Mouse (Mus musculus) T-helper 17 cell (primary cell): ENCODE measurements around the gene Slc17a2.

Source experiments
- in situ Hi-C, 2 experiments: fragments of 300-600 bp; cut with MboI, MseI; formaldehyde crosslinking; loops; 1 replicate in 1 of 2; 2 replicates in 1 of 2; pipeline ENCODE4 v1.15.1; 2025; ENCODE audit warnings: high pct_unique_total_duplicates in 2 of 2

Gene Slc17a2

DNA sequence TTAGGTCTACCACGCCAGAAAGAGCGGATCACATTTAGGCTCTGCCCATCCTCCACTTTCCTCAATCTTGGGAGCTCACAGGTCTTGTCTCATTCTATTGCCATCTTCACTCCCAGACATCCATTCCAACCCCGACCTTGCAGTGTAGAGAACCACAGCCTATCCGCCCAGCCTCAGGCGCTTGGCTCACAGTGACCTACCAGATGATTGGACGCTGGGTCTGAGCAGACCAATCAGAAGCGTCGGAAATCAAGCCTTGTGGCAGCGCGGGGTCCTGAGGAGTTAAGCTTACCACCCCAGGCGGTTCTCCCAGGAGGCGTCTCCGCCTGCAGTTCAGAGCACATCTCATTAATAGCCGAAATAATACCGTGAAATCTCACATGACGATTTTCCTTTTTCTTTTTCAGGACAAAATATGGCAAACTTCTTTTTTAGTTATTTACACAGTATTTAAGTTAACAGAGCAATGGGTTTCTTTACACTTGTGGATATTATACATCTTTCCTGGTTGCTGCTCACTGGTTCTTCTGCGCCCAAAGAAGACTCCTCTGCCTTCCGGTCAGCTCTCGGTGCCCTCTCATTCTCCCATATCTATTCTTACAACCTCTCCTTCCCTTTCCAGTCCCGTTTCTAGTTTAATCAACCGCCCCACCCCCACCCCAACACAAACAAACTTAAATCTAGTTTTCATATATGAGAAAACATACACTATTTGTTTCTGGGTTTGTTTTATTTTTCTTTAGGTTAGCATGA, 34.1 kb upstream of the Slc17a2 start:
- in situ Hi-C loops = loop anchor here (25.0 kb wide), 1 partner anchor 1985 kb away; the partner anchor contains the start of genes Hist1h1b (in 2 of the 2), Hist1h2an (in 2 of the 2), Hist1h2bp (in 2 of the 2) and Hist1h3i (in 2 of the 2)

DNA sequence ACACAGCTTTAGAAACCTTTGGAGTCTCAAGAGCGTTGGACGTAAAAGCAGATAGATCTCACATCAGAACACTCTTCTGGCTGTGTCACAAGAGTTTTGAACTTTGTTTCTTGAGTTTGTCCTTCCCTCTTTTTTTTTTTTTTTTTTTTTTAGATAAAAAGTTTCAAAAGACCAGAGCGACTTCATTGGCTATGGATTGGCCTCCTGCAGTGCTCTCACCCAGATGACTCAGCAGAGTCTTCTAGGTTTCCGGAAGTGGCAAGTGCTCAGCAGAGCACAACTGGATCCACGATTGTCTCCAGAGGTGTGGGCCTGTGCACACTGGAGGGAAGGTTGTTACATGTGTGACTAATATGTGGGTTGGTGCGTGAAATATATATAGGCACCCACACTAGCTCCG, 28.5 kb upstream of the Slc17a2 start:
- in situ Hi-C loops = no loop called here

DNA sequence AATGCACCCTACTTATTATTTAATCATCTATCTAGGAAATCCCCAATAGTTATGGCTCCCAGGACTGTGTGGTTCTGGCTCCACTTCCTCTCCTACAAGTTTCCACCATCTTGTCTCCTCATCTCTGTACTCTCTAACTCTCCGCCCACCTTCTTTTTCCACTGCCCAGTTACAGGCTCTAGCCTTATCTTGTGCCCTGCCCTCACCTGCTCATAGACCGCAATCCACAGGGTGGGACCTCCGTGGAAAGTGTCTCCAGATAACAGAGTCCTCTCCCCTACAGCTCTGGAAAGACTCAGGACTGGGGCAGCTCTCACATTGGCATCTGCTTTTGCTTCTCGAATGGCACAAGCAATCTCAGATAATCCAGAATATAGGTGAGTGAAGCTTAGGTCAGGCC, 27.8 kb upstream of the Slc17a2 start:
- in situ Hi-C loops = no loop called here

DNA sequence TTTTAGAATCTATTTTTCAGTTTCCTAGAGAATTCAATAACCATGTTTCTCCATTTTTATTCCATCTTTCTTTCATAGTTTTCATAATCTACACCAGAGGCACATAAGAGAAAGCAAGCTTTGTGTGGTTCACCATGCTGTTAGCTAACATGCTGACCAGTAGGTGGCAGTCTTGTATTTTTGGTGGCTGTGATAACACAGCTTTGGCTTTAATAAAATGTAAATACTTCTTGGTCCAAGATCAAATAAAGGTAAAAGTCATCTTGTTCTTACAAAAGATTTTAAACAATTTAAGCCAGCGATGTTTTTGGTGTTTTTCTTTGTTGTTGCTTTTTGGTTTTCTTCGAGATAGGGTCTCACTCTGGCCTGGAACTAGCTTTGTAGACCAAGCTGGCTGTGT, 14.3 kb upstream of the Slc17a2 start:
- in situ Hi-C loops = loop anchor here in 1 of 2 experiments (10.0 kb wide), 1 partner anchor 502 kb away; no protein-coding TSS in a partner anchor

DNA sequence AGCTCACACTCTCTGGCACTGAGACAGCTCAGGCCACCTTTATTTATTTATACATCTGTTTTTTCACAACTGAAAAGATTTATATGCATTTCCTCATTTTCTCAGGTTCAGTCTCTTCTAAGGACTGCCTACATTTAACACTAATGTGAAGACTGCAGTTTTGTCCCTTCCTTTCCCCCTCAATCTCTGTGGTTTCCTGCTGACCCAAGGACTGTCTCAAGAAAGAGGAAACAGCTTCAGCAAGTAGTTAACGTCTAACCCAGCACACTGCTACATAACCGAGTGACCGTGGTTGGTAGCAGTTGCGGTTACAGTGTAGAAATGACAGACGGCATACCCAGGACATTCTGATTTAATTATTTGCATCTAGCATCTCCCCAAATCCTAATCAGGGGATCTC, 7.4 kb upstream of the Slc17a2 start:
- in situ Hi-C loops = loop anchor here in 1 of 2 experiments (10.0 kb wide), 1 partner anchor 495 kb away; no protein-coding TSS in a partner anchor

DNA sequence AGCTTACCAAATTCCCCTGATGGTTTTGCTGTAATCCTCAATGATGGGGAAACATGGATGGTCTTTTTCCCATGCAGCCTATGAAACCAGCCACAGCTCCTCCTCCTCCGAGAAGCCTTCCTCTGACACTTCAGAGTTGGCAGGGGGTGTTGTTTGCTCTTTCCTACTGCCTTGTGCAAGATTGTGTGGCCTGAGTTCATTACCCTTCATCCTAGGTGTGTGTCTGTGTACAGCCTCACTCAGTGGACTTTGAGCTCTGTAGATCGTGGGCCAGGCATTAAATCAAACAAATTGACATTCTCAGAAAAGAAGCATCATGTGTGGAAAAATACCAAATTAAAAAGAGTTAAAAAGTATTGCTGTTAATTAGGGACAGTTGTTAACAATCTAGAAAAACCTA, 2.3 kb upstream of the Slc17a2 start:
- in situ Hi-C loops = loop anchor here in 1 of 2 experiments (10.0 kb wide), 1 partner anchor 470 kb away; no protein-coding TSS in a partner anchor

DNA sequence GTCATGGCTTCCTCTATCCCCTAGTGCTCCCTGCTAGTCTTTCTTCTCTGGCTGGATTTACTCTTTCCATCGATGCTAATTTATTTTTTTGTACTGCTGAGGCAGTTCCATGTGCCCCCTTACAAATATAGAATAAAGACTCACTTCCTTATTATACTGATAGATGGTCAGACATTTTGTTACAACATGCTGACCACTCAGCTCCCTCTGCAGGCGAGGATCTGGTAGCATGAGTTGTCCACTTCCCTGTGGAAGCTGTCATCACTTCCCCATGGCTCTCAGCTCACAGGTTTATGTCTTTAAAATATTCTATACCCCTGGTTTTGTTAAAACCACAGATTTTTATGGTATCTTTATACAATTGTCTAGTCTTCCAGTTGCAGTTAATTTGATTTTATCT, 9.4 kb downstream of the Slc17a2 start:
- in situ Hi-C loops = no loop called here

DNA sequence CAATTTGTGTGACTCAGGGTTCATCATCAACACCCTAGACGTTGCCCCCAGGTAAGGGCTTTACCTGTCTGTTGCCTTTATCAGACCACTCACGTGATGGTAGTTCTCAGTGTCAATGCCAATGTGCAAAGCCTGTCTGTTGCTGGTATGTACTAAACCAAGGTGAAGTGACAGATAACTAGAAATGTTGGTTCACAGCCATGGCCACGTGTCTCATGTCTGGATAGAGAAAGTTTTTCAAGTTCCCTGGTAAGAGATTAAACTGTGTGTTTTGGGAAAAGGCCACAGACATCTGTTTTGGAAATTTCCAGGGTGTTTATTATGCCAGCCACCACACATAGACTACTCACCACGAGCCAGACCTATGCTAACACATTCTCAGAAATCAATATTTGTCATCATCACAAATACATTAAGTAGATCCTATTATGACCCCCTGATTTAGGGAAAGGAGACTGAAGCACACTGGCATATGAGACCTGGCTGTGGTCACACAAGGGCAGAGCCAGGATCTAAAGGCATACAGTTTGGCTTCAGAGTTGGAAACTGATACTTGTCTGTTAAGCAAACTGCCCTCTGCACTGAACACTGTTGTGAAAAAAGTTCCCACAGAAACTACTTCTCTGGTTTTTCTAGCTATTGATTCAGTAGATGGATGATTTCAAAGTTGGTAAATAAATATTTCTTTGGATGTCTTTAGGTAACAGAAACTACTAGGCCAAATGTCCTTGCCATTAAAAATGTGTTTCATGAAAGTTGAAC, 13.6 kb downstream of the Slc17a2 start:
- in situ Hi-C loops = no loop called here

DNA sequence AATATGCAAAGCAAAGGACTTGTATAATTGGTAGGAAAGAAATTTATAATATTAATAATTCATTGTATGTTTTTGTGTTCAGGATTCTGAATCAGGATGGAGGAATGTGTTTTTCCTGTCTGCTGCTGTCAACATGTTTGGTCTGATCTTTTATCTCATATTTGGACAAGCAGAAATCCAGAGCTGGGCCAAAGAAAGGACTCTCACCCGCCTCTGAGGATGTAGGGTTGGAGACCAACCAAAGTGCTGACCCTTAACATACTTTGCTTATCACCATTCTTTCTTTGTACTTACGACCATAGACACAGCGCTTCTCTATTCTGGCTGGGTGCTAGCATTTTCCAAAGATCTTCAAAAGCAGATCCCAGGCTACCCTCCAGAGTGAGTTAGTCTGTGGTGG, 15.4 kb downstream of the Slc17a2 start:
- in situ Hi-C loops = no loop called here

DNA sequence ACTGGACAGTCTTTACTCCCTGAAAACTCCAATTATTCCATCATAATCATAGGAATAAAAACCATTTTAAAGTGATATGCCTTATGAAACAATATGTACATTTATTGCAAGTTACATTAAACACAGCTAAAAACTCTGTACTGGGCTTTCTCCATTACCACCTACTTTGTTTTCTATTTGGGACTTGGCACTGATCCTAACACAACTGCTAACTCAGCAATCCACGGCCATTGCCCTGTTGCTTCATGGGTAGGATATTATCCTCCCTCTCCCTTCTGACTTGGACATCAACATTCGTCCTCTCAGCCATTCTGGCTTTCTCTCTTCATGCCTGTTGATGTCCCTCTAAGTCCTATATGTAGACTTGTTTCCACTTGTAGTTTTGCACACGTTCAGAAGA, 19.8 kb downstream of the Slc17a2 start:
- in situ Hi-C loops = no loop called here

DNA sequence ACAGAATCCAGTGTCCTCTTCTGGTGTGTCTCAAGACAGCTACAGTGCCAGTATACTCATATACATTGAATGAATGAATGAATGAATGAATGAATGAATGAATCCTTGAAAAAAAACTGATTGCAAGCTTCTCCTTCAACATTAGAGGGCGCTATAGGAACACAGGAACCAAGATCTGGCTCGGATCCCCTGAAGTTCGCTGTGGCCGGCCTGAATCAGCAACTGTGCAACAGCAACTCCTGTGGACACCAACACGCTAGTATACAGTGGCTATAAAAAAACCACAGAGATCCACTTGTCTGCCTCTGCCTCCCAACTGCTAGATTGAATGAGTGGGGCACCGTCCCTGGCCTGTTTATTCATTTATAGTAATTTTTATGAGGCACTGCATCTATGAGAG, 26.3 kb downstream of the Slc17a2 start:
- in situ Hi-C loops = no loop called here

DNA sequence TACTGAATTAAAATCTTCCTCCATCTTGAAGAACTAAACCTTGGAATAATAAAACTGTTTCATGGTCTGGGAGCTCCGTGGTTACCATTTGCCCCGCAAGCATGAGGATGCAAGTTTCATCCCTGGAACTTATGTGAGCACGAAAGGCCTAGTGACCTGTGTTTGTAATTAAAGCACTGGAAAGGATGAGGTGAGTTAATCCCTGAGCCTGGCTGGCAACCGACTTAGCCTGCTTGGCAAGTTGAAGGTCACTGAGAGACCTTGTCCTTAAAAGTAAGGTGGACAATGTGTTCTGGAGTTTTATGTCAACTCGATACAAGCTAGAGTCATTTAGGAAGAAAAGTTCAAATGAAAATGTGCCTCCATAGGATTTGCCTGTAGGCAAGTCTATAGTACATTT, 28.0 kb downstream of the Slc17a2 start:
- in situ Hi-C loops = no loop called here

DNA sequence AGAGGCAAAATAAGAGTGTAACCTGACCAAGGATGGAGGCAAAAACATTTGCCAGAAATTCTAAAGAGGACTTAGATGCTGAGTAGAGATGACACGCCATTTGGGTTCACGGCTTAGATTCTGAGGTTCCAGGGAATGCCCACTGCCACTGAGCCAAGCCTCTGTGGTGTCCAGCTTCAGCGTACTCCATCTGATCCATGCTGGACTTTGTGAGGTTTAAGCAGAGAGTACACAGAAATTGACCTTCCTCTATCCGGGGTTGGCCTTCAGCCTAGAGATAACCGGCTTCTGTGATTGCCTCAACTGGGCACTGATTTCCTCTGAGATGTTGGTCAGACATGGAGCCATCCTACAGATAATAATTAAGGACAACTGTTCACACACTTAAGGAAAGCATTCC, 29.8 kb downstream of the Slc17a2 start:
- in situ Hi-C loops = no loop called here

DNA sequence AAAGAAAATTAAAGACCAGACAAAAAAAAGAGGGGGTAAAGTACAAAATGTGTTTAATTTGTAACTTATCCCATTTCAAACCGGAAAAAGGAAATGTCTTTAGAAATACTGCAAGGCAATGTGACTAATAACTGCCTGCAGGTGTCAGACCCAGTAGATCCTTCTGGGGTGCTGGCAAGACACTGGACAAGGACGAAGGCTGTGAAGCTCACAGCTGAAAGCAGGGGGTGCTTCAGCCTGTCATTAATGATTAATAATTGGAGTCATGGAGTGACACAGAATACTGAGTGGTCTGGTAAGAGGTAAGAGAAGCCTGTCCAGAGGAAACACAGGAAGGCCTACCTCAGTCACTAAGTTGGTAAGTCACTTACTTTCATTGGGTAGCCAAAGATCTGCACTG, 32.5 kb downstream of the Slc17a2 start, which contains the start of gene Slc17a3:
Gene Slc17a3 (plus strand): TSS at position 127 of the 400 bp plus-strand sequence.
- in situ Hi-C loops = no loop called here

DNA sequence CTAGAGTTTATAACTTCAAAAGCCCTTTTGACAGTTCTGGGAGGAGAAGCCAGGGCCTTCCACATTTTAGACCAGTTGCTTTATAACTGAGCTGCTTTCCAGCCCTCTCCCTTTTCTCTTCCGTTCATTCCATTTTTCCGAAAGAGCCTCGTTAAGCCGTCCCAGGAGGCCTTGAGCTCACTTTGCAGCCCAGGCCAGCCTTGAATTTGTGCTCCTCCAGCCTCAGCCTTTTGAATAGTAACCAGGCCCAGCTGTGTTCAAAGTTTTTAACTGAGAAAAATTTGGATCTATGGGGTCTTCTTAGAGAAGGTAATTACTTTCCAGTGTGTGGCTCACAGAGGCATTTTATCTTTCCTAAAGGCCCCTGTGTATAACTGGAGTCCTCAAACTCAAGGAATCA, 39.1 kb downstream of the Slc17a2 start:
- in situ Hi-C loops = no loop called here

DNA sequence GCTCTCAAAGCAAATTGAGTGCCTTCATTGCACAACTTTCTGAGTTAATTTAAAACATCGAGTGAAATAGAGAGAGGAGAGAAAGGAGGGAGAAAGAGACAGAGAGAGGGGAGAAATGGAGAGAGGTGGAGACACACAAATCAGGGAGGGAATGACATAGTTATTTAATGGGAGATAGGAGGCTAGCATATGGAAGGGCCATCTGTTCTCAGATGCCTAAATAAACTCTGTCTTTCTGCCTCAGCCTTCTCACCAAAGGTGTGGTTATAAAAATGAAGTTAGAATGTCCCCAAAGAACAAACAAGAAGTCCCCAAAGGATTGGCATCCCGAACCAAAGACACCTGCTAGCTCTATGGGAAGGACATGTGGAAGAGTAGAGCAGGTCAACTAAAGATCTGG, 42.5 kb downstream of the Slc17a2 start:
- in situ Hi-C loops = no loop called here

DNA sequence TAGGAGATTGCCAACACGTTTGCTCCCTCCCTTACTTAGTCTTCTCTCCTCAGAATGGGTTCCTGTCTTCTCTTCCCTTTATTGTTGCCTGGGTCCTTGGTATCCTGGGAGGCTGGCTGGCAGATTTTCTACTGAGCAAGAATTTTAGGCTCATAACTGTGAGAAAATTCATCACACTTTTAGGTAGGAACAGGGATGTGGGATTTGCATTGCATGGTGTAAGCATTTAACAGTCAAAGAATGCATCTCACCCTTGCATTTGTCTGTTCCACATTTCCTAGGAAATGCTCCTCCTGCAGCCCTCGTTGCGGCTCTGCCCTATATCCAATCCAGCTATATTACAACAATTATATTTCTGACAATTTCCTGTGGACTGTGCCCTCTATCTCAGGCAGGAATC, 49.6 kb downstream of the Slc17a2 start:
- in situ Hi-C loops = no loop called here

DNA sequence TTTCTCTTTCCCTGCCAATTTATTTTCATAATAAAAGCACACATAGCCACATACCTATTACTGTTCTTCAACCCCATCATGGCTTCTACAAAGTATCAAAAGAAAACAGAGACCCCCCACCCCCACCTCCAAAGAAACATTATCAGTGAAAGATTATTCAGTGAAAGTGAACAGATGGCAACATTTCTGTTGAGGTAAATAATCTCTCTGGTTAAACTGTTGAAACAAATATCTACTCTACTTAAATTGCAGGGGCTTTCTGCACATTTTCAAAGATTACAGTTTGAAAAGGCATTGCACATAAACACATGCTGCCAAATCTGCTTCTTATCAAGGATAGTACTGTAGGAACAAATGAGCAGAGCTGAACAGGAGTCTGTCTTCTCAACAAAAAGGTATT, 55.0 kb downstream of the Slc17a2 start:
- in situ Hi-C loops = no loop called here

DNA sequence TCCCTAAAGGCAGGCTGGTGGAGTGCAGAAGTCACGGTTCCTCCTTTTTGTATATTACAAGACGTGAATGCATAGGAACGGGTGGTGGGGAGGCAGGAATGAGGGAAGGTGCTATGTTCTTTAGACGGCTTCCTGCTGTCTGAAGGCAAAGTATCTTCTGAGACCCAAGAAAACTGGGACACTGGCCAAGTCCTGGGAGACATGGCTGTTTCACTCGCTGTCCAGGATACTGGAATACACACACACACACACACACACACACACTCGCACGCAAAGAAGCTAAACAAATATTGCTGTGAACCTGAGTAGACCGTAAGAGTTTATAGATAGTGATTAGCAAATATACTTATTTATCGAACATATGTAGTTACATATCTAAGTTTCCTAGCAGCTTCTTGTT, 57.9 kb downstream of the Slc17a2 start:
- in situ Hi-C loops = no loop called here

DNA sequence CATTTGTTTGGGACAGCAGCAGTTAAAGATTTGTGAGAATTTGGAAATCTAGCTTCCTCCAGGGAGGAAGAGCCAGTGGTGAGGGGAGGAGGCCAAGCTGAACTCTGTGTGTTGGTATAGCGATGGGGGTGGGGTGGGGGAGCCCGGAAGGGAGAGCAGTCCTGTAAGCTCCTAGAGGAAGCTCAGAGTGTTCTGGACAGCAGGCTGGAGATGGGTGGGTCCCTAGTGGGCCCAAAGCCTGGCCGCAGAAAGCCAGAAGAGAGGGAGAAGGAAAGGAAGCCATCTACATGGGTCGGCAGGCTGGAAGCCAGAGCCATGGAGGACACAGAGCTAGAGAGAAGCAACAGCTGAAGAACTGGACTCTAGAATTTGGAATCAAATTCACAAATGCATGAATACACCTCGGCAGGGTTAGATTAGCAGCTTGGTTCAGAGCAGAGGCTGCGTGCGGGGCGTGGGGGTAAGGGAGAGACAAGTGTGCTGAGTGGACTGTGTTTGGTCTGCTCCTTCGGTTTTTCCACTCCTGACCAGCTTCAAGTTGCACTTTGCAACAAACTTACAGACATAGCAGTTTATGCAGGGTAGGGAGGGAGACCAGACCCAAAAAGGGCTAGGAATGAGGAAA, 59.4 kb downstream of the Slc17a2 start:
- in situ Hi-C loops = no loop called here

DNA sequence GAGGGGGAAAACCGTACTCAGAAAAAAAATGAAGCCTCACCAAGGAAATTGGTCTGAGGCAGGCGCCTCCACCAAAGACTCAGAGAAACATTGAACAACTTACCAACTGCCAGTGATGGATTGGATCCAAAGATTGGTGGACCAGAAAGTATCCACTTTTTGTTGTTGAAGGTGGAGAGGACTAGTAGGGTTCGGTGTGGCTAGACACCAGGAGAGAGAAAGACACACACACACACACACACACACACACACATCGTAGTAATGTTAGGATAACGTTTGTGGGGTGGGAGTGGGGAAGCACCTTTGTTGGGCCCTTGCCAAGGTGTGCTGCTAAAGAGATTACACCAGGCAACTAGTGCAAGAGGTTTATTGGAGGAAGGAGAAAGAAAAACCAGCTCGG, 60.2 kb downstream of the Slc17a2 start:
- in situ Hi-C loops = no loop called here

DNA sequence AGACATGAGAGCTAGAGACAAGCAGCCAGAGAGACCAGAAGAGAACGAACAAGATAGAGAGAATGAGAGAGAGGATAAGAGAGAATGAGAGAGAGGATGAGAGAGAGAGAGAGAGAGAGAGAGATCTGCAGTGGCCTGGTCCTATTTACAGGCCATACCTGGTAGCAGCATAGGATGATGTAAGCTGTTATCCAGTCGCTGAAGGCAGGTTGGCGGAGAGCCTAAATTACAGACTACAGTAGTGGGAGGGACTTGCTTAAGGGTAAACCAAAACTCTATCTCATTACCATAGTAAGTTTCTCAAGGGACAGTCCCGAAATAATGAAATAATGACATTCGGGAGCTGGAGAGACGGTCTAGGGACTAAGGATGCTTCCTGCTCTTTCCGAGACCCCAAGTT, 60.6 kb downstream of the Slc17a2 start, which contains the start of gene Slc17a1:
Gene Slc17a1 (plus strand): TSS at position 346 of the 400 bp plus-strand sequence.
- in situ Hi-C loops = no loop called here
